Mouse (Mus musculus) monocyte, adult 59 days (primary cell): ENCODE results near the gene Tpp1. TPM values are rescaled to one million over a fixed set of nuclear protein-coding genes. Genes with fewer than 3 reads are reported as not detected.

Experiments used
- total RNA-seq, 2 experiments: library from RNA; stranded (reverse); gene quantifications; one replicate each; pipeline ENCODE4 v1.2.4; 2023

The Tpp1 gene
- total RNA-seq, result 100 to 1,000 TPM in 1 of 2 experiments, 10 to 100 TPM in 1; 83.7 to 102 TPM

GRCm38 (mm10) chr7:105751491-105752433, at the start of gene Tpp1:
TSS of gene Tpp1 (minus strand) at chr7:105752235.

GRCm38 (mm10) chr7:105787285-105788140, 35.5 kb upstream of the Tpp1 start, which contains the start of gene Dchs1:
TSS of gene Dchs1 (minus strand) at chr7:105787654.

GRCm38 (mm10) chr7:105743926-105744590, 8.0 kb downstream of the Tpp1 start, which contains the start of gene Taf10:
TSS of gene Taf10 (minus strand) at chr7:105744361.

GRCm38 (mm10) chr7:105736911-105737521, 15.0 kb downstream of the Tpp1 start, which contains the start of gene Rrp8:
TSS of gene Rrp8 (minus strand) at chr7:105737385.

GRCm38 (mm10) chr7:105736264-105736901, 15.7 kb downstream of the Tpp1 start, which contains the start of gene Ilk:
TSS of gene Ilk (plus strand) at chr7:105736592.

Other genes starting within 250 kb of the Tpp1 start
- 10 to 100 TPM; 16.4 to 19.5 TPM for gene Smpd1, start 197.9 kb downstream of the Tpp1 start, total RNA-seq
- 1 to 10 TPM; 3.2 to 3.6 TPM for gene Apbb1, start 170.6 kb downstream of the Tpp1 start, total RNA-seq
- not detected for gene Hpx, start 152.1 kb downstream of the Tpp1 start, total RNA-seq
- 10 to 100 TPM; 62.3 to 68.9 TPM for gene Trim3, start 118.7 kb downstream of the Tpp1 start, total RNA-seq
- 100 to 1,000 TPM; 102 to 110 TPM for gene Timm10b, start 112.2 kb downstream of the Tpp1 start, total RNA-seq
- 10 to 100 TPM; 26.1 to 31.4 TPM for gene Arfip2, start 111.8 kb downstream of the Tpp1 start, total RNA-seq
- 10 to 100 TPM; 17.0 to 21.6 TPM for gene Gm45799, start 111.7 kb downstream of the Tpp1 start, total RNA-seq
- 1 to 10 TPM; 3.1 to 9.1 TPM for gene Dnhd1, start 101.4 kb downstream of the Tpp1 start, total RNA-seq
- gene Ilk, start 15.6 kb downstream of the Tpp1 start, total RNA-seq, result 100 to 1,000 TPM; 134 to 154 TPM
- 10 to 100 TPM; 13.5 to 15.6 TPM for gene Rrp8, start 14.8 kb downstream of the Tpp1 start, total RNA-seq
- gene Taf10, start 7.9 kb downstream of the Tpp1 start, total RNA-seq, result 100 to 1,000 TPM; 179 to 208 TPM
- gene Dchs1, start 35.4 kb upstream of the Tpp1 start, total RNA-seq, result under 1 TPM; 0.66 to 0.73 TPM
- gene Mrpl17, start 58.9 kb upstream of the Tpp1 start, total RNA-seq, result 10 to 100 TPM; 48.6 to 57.9 TPM
- 100 to 1,000 TPM; 109 to 130 TPM for gene Gm4070, start 201.7 kb upstream of the Tpp1 start, total RNA-seq